Mouse (Mus musculus) lung, postnatal 36 days (tissue): ENCODE data around the gene Fkbp8.
A peak's percentile ranks its signal among the peaks of the same experiment; 100 is the strongest.

ENCODE experiments used
- DNase-seq: peaks from one replicate; pipeline ENCODE4 v3.0.0; 2022; ENCODE audit warnings: mixed read lengths

The Fkbp8 gene

GRCm38 (mm10) chr8:70529741-70530161, 2.2 kb downstream of the Fkbp8 start:
- no peak for DNase-seq

GRCm38 (mm10) chr8:70530314-70530713, 2.8 kb downstream of the Fkbp8 start:
- no peak for DNase-seq

GRCm38 (mm10) chr8:70534281-70534680, 6.8 kb downstream of the Fkbp8 start:
- DNase-seq = no peak

GRCm38 (mm10) chr8:70535221-70535620, 7.7 kb downstream of the Fkbp8 start:
- no peak for DNase-seq

- DNase-seq = no peak
Measured at GRCm38 (mm10) chr8:70535701-70536100, 8.2 kb downstream of the Fkbp8 start.

- peak; percentile 91 for DNase-seq
Measured at GRCm38 (mm10) chr8:70538024-70538579, 10.6 kb downstream of the Fkbp8 start.

- peak; percentile 100 for DNase-seq
Measured at GRCm38 (mm10) chr8:70538633-70539076, 11.1 kb downstream of the Fkbp8 start.

GRCm38 (mm10) chr8:70539077-70539813, 11.7 kb downstream of the Fkbp8 start, which contains the start of gene Ell:
Gene Ell, plus strand, starts transcription at chr8:70539457.
- DNase-seq = peak; percentile 100

GRCm38 (mm10) chr8:70540013-70540506, 12.5 kb downstream of the Fkbp8 start:
- peak; percentile 12 for DNase-seq

- no peak for DNase-seq
Measured at GRCm38 (mm10) chr8:70540507-70541071, 13.1 kb downstream of the Fkbp8 start.

GRCm38 (mm10) chr8:70541081-70541480, 13.6 kb downstream of the Fkbp8 start:
- DNase-seq = no peak

- DNase-seq = peak; percentile 86
Measured at GRCm38 (mm10) chr8:70544200-70544687, 16.7 kb downstream of the Fkbp8 start.

GRCm38 (mm10) chr8:70546412-70546811, 18.9 kb downstream of the Fkbp8 start:
- no peak for DNase-seq

- peak; percentile 67 for DNase-seq
Measured at GRCm38 (mm10) chr8:70547762-70548161, 20.2 kb downstream of the Fkbp8 start.

GRCm38 (mm10) chr8:70549412-70550184, 22.1 kb downstream of the Fkbp8 start:
- DNase-seq = peak; percentile 60

- no peak for DNase-seq
Measured at GRCm38 (mm10) chr8:70551558-70552161, 24.1 kb downstream of the Fkbp8 start.

GRCm38 (mm10) chr8:70552836-70553235, 25.3 kb downstream of the Fkbp8 start:
- peak; percentile 80 for DNase-seq

GRCm38 (mm10) chr8:70553740-70554139, 26.2 kb downstream of the Fkbp8 start:
- peak; percentile 69 for DNase-seq

GRCm38 (mm10) chr8:70555079-70555747, 27.7 kb downstream of the Fkbp8 start:
- no peak for DNase-seq

- DNase-seq = peak; percentile 62
Measured at GRCm38 (mm10) chr8:70558334-70558733, 30.8 kb downstream of the Fkbp8 start.

GRCm38 (mm10) chr8:70558983-70559382, 31.5 kb downstream of the Fkbp8 start:
- DNase-seq = no peak

- DNase-seq = peak; percentile 87
Measured at GRCm38 (mm10) chr8:70560096-70560495, 32.6 kb downstream of the Fkbp8 start.
